Mouse (Mus musculus) hindbrain, postnatal 0 days (tissue): ENCODE measurements around the gene Nr4a1. TPM values are rescaled to one million over a fixed set of nuclear protein-coding genes. Genes with fewer than 3 reads are reported as not detected.

Experiments
- ATAC-seq: fragments of 200-750 bp; cut with Nextera tagmentation; 2 replicates; pipeline ENCODE4 v1.8.0; 2017; ENCODE audit warnings: mild to moderate bottlenecking, moderate TSS enrichment, moderate library complexity
- DNase-seq: peaks from one replicate; pipeline ENCODE4 v3.0.0-alpha.2; 2015; ENCODE audit warnings: low spot score
- H3K27ac ChIP-seq: fragments of 300-500 bp; sonication (generic); 2 replicates; pipeline ENCODE4 v1.5.1; 2014; ENCODE audit warnings: mild to moderate bottlenecking
- H3K27me3 ChIP-seq: fragments of 300-500 bp; sonication (generic); 2 replicates; pipeline ENCODE4 v1.6.1; 2014; ENCODE audit warnings: low read length, mixed read lengths; ENCODE audit not compliant: insufficient read depth
- H3K36me3 ChIP-seq: fragments of 300-500 bp; sonication (generic); 2 replicates; pipeline ENCODE4 v1.6.1; 2014; ENCODE audit warnings: low read length, mixed read lengths; ENCODE audit not compliant: insufficient read depth
- H3K4me1 ChIP-seq: fragments of 300-500 bp; sonication (generic); 2 replicates; pipeline ENCODE4 v1.6.1; 2014; ENCODE audit warnings: antibody characterized with exemption, low read length, mixed read lengths; ENCODE audit not compliant: insufficient read depth
- H3K4me2 ChIP-seq: fragments of 300-500 bp; sonication (generic); 2 replicates; pipeline ENCODE4 v1.6.1; 2014; ENCODE audit warnings: low read depth, mild to moderate bottlenecking, low read length, moderate library complexity, mixed read lengths
- H3K4me3 ChIP-seq: fragments of 300-500 bp; sonication (generic); 2 replicates; pipeline ENCODE4 v1.5.1; 2014; ENCODE audit warnings: low read length
- H3K9ac ChIP-seq: fragments of 300-500 bp; sonication (generic); replicated peaks from 2 replicates; pipeline ENCODE4 v1.6.1; 2014; ENCODE audit warnings: mild to moderate bottlenecking, low read length, moderate library complexity, mixed read lengths
- H3K9me3 ChIP-seq: fragments of 300-500 bp; sonication (generic); 2 replicates; pipeline ENCODE4 v1.6.1; 2016; ENCODE audit warnings: low read length, mixed read lengths
- CTCF ChIP-seq: IDR thresholded peaks from 2 replicates; pipeline ENCODE4 v1.5.1; 2016; ENCODE audit warnings: antibody characterized with exemption, control low read depth, low read depth
- WGBS: fragments of 180-500 bp; shearing (Covaris S2); extraction: QIAGEN DNeasy Blood & Tissue Kit; methylation state at CpG from one replicate; pipeline ENCODE4 v1.1.7; 2014; 5-methylcytosine and 5-hydroxymethylcytosine counted together
- polyA plus RNA-seq: library from polyadenylated mRNA; unstranded; fragments of >200 nt; fragmentation: Nextera tagmentation; extraction: Ambion mirVana; gene quantifications from 2 replicates; pipeline ENCODE4 v1.2.1, GENCODE M21; 2015
- total RNA-seq: library from RNA; depleted of rRNA; stranded (reverse); fragments of >200 nt; gene quantifications from 2 replicates; pipeline ENCODE4 v1.2.3, GENCODE M21; 2014

Gene Nr4a1
- total and polyA plus RNA-seq, 2 experiments from 2014 or later = 6.5 to 10.3 TPM

- no peak for TF ChIP-seq CTCF
- no peaks in the 10 kb centered on the region for H3K4me1 ChIP-seq
- no peak overlapping the region for H3K27ac ChIP-seq
- no peak overlapping the region for H3K4me2 ChIP-seq
- no peaks in the 10 kb centered on the region for H3K27me3 ChIP-seq
- H3K36me3 ChIP-seq = no peaks in the 10 kb centered on the region
- no peak overlapping the region for H3K4me3 ChIP-seq
- ATAC-seq (no peak), DNase-seq (no peak)
- H3K9ac ChIP-seq = no peak overlapping the region
- no peaks in the 10 kb centered on the region for H3K9me3 ChIP-seq
- 51% methylated on average over 5 of the region's 5 CpGs for WGBS
These were observed 55.4 kb downstream of the Nr4a1 start for GRCm38 (mm10) chr15:101309493-101309892.

- WGBS = 53% methylated on average over 13 of the region's 15 CpGs
- DNase-seq (no peak), ATAC-seq (no peak)
- no peak overlapping the region for H3K4me2 ChIP-seq
- H3K9ac ChIP-seq = no peak overlapping the region
- no peak for TF ChIP-seq CTCF
- H3K27ac ChIP-seq = no peak overlapping the region
- H3K36me3 ChIP-seq = no peaks in the 10 kb centered on the region
- no peak overlapping the region for H3K4me3 ChIP-seq
- H3K4me1 ChIP-seq = peaks cover 3% of the 10 kb centered on the region; the same call in 1 of the 2 replicates
- H3K27me3 ChIP-seq = no peaks in the 10 kb centered on the region
- H3K9me3 ChIP-seq = no peaks in the 10 kb centered on the region
These were observed 57.2 kb downstream of the Nr4a1 start for GRCm38 (mm10) chr15:101311087-101311770.

- no peak for DNase-seq
- no peaks in the 10 kb centered on the region for H3K36me3 ChIP-seq
- WGBS = 84% methylated on average over 6 of the region's 6 CpGs
- H3K9me3 ChIP-seq = no peaks in the 10 kb centered on the region
- no peak overlapping the region for H3K27ac ChIP-seq
- no peak overlapping the region for H3K4me2 ChIP-seq
- H3K9ac ChIP-seq = no peak overlapping the region
- no peak overlapping the region for H3K4me3 ChIP-seq
- H3K4me1 ChIP-seq = peaks cover 3% of the 10 kb centered on the region; the same call in 1 of the 2 replicates
- ATAC-seq = no peak
- TF ChIP-seq CTCF = no peak
- no peaks in the 10 kb centered on the region for H3K27me3 ChIP-seq
These were observed 57.9 kb downstream of the Nr4a1 start for GRCm38 (mm10) chr15:101312006-101312405.

DNA sequence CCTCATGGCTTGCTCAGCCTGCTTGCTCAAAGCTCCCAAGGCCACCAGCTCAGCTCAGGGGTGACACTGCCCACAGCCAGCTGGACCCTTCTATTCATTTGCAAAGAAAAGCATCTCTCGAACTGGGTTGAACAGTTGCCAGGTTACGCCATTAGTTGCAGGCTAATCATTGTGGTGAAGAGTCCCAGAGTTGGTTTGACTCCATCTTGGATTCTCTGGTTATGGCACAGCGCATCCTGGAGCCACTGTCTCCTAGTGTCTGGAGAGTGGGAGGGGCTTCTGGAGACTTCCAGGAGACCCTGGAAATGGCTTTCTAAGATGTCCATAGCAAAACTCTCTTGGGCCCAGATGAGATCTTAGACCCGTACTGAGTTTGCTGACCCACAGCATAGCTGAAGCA, 61.3 kb downstream of the Nr4a1 start:
- ATAC-seq (no peak), DNase-seq (no peak)
- no peak overlapping the region for H3K9ac ChIP-seq
- H3K4me2 ChIP-seq = peak overlapping the region; percentile 47; the same call in 1 of the 2 replicates
- no peaks in the 10 kb centered on the region for H3K27me3 ChIP-seq
- no peak overlapping the region for H3K4me3 ChIP-seq
- H3K36me3 ChIP-seq = no peaks in the 10 kb centered on the region
- peaks cover 3% of the 10 kb centered on the region; the same call in 1 of the 2 replicates for H3K4me1 ChIP-seq
- H3K27ac ChIP-seq = no peak overlapping the region
- no peaks in the 10 kb centered on the region for H3K9me3 ChIP-seq
- 71% methylated on average over 4 of the region's 4 CpGs for WGBS
- no peak for TF ChIP-seq CTCF

DNA sequence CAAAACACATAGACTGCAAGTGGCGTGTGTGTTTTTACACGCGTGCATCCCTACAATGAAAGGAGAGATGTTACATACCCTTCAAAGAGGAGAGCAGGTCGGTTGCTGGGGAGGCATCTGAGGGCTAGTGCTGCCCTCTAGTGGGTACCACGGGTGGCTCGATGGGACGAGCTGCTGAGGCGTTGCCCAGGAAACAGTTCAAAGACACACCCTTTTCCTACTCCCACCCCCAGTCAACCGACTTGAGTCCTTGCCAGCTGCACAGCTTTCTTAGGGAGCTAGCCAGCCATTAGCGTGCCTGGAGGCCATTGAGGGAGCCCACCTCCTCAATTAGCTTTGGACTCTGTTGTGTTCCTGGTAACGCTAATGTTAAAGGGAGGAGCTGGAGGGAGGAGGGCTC, 61.8 kb downstream of the Nr4a1 start:
- peak; percentile 94 for TF ChIP-seq CTCF
- no peaks in the 10 kb centered on the region for H3K9me3 ChIP-seq
- H3K4me2 ChIP-seq = peak overlapping the region; percentile 47
- no peak overlapping the region for H3K27ac ChIP-seq
- ATAC-seq (peak; percentile 90), DNase-seq (peak; percentile 92)
- H3K27me3 ChIP-seq = no peaks in the 10 kb centered on the region
- H3K9ac ChIP-seq = no peak overlapping the region
- H3K36me3 ChIP-seq = no peaks in the 10 kb centered on the region
- H3K4me1 ChIP-seq = peaks cover 3% of the 10 kb centered on the region; the same call in 1 of the 2 replicates
- peak overlapping the region; percentile 17; the same call in 1 of the 2 replicates for H3K4me3 ChIP-seq
- WGBS = 3% methylated on average over 11 of the region's 11 CpGs

GRCm38 (mm10) chr15:101316279-101316912, 62.3 kb downstream of the Nr4a1 start:
- Histone ChIP-seq H3K4me1 (peaks cover 3% of the 10 kb centered on the region; the same call in 1 of the 2 replicates), H3K9me3 (no peaks in the 10 kb centered on the region), H3K27me3 (no peaks in the 10 kb centered on the region), H3K4me3 (peak overlapping the region; percentile 17; the same call in 1 of the 2 replicates), H3K36me3 (no peaks in the 10 kb centered on the region), H3K4me2 (peak overlapping the region; percentile 47), H3K27ac (no peak overlapping the region), H3K9ac (no peak overlapping the region)
- WGBS = 61% methylated on average over 13 of the region's 13 CpGs
- ATAC-seq = no peak; the same call in 1 of the 2 replicates
- DNase-seq = no peak
- no peak for TF ChIP-seq CTCF
